Mouse (Mus musculus): ENCODE measurements around the gene Slc6a3. TPM values are rescaled to one million over a fixed set of nuclear protein-coding genes. Genes with fewer than 3 reads are reported as not detected.

The Slc6a3 gene
- polyA plus RNA-seq, 1 experiment from 2014 or later = 0.56 TPM

- no peak for ATAC-seq
- Histone ChIP-seq H3K27me3 (replicated peaks; ENCODE audit: control insufficient read depth, insufficient read depth, low read length) (no peaks in the 10 kb centered on the region), H3K9me3 (ENCODE audit: control insufficient read depth, low read length) (no peaks in the 10 kb centered on the region), H3K4me1 (ENCODE audit: control insufficient read depth, insufficient read depth, low read depth, low read length) (no peaks in the 10 kb centered on the region), H3K36me3 (ENCODE audit: control insufficient read depth, insufficient read depth, low read length) (peaks cover 31% of the 10 kb centered on the region), H3K9ac (ENCODE audit: low read depth, low read length) (no peak overlapping the region), H3K4me3 (ENCODE audit: low read length) (no peak overlapping the region), H3K4me2 (ENCODE audit: low read length) (no peak overlapping the region), H3K27ac (ENCODE audit: low read depth, low read length) (no peak overlapping the region)
- WGBS = 70% methylated on average over 2 of the region's 2 CpGs
Observed at GRCm38 (mm10) chr13:73502719-73503118, 33.8 kb upstream of the Slc6a3 start.

- no peak overlapping the region for H3K9ac ChIP-seq (ENCODE audit: low read depth, low read length)
- H3K4me3 ChIP-seq (ENCODE audit: low read length) = no peak overlapping the region
- 60% methylated on average over 7 of the region's 7 CpGs for WGBS
- ATAC-seq = peak; percentile 56
- no peaks in the 10 kb centered on the region for H3K9me3 ChIP-seq (ENCODE audit: control insufficient read depth, low read length)
- H3K27ac ChIP-seq (ENCODE audit: low read depth, low read length) = no peak overlapping the region
- H3K4me1 ChIP-seq (ENCODE audit: control insufficient read depth, insufficient read depth, low read depth, low read length) = no peaks in the 10 kb centered on the region; the same call in 1 of the 2 replicates
- H3K4me2 ChIP-seq (ENCODE audit: low read length) = no peak overlapping the region
- peaks cover 14% of the 10 kb centered on the region for H3K36me3 ChIP-seq (ENCODE audit: control insufficient read depth, insufficient read depth, low read length)
- no peaks in the 10 kb centered on the region for H3K27me3 ChIP-seq (replicated peaks; ENCODE audit: control insufficient read depth, insufficient read depth, low read length)
Observed at GRCm38 (mm10) chr13:73505686-73506467, 30.7 kb upstream of the Slc6a3 start.

GRCm38 (mm10) chr13:73508817-73509550 lies 27.6 kb upstream of the Slc6a3 start:
- ATAC-seq = no peak
- no peaks in the 10 kb centered on the region for H3K27me3 ChIP-seq (replicated peaks; ENCODE audit: control insufficient read depth, insufficient read depth, low read length)
- no peak overlapping the region for H3K4me2 ChIP-seq (ENCODE audit: low read length)
- H3K9ac ChIP-seq (ENCODE audit: low read depth, low read length) = no peak overlapping the region
- H3K27ac ChIP-seq (ENCODE audit: low read depth, low read length) = no peak overlapping the region
- H3K9me3 ChIP-seq (ENCODE audit: control insufficient read depth, low read length) = no peaks in the 10 kb centered on the region
- 89% methylated on average over 8 of the region's 8 CpGs for WGBS
- no peak overlapping the region for H3K4me3 ChIP-seq (ENCODE audit: low read length)
- peaks cover 15% of the 10 kb centered on the region for H3K36me3 ChIP-seq (ENCODE audit: control insufficient read depth, insufficient read depth, low read length)
- no peaks in the 10 kb centered on the region; the same call in 1 of the 2 replicates for H3K4me1 ChIP-seq (ENCODE audit: control insufficient read depth, insufficient read depth, low read depth, low read length)

GRCm38 (mm10) chr13:73509869-73510268 lies 26.7 kb upstream of the Slc6a3 start:
- WGBS = 68% methylated on average over 6 of the region's 6 CpGs
- H3K27me3 ChIP-seq (replicated peaks; ENCODE audit: control insufficient read depth, insufficient read depth, low read length) = no peaks in the 10 kb centered on the region
- no peak for ATAC-seq
- no peak overlapping the region for H3K4me2 ChIP-seq (ENCODE audit: low read length)
- peaks cover 24% of the 10 kb centered on the region for H3K36me3 ChIP-seq (ENCODE audit: control insufficient read depth, insufficient read depth, low read length)
- H3K9ac ChIP-seq (ENCODE audit: low read depth, low read length) = no peak overlapping the region
- H3K9me3 ChIP-seq (ENCODE audit: control insufficient read depth, low read length) = no peaks in the 10 kb centered on the region
- no peak overlapping the region for H3K27ac ChIP-seq (ENCODE audit: low read depth, low read length)
- no peak overlapping the region for H3K4me3 ChIP-seq (ENCODE audit: low read length)
- H3K4me1 ChIP-seq (ENCODE audit: control insufficient read depth, insufficient read depth, low read depth, low read length) = no peaks in the 10 kb centered on the region; the same call in 1 of the 2 replicates

- peaks cover 24% of the 10 kb centered on the region for H3K36me3 ChIP-seq (ENCODE audit: control insufficient read depth, insufficient read depth, low read length)
- no peaks in the 10 kb centered on the region for H3K9me3 ChIP-seq (ENCODE audit: control insufficient read depth, low read length)
- no peaks in the 10 kb centered on the region; the same call in 1 of the 2 replicates for H3K4me1 ChIP-seq (ENCODE audit: control insufficient read depth, insufficient read depth, low read depth, low read length)
- H3K27me3 ChIP-seq (replicated peaks; ENCODE audit: control insufficient read depth, insufficient read depth, low read length) = no peaks in the 10 kb centered on the region
- no peak overlapping the region for H3K9ac ChIP-seq (ENCODE audit: low read depth, low read length)
- peak; percentile 62 for ATAC-seq
- H3K4me2 ChIP-seq (ENCODE audit: low read length) = no peak overlapping the region
- WGBS = 55% methylated on average over 13 of the region's 13 CpGs
- no peak overlapping the region for H3K27ac ChIP-seq (ENCODE audit: low read depth, low read length)
- H3K4me3 ChIP-seq (ENCODE audit: low read length) = no peak overlapping the region
Observed at GRCm38 (mm10) chr13:73512776-73513673, 23.5 kb upstream of the Slc6a3 start.

GRCm38 (mm10) chr13:73516886-73517285 lies 19.7 kb upstream of the Slc6a3 start:
- ATAC-seq = no peak
- no peaks in the 10 kb centered on the region for H3K9me3 ChIP-seq (ENCODE audit: control insufficient read depth, low read length)
- H3K4me1 ChIP-seq (ENCODE audit: control insufficient read depth, insufficient read depth, low read depth, low read length) = no peaks in the 10 kb centered on the region

GRCm38 (mm10) chr13:73533716-73534115 lies 2.8 kb upstream of the Slc6a3 start:
- ATAC-seq = no peak
- H3K4me3 ChIP-seq (ENCODE audit: low read length) = no peak overlapping the region
- no peak overlapping the region for H3K27ac ChIP-seq (ENCODE audit: low read depth, low read length)
- H3K36me3 ChIP-seq (ENCODE audit: control insufficient read depth, insufficient read depth, low read length) = no peaks in the 10 kb centered on the region
- H3K4me1 ChIP-seq (ENCODE audit: control insufficient read depth, insufficient read depth, low read depth, low read length) = peaks cover 11% of the 10 kb centered on the region
- H3K27me3 ChIP-seq (replicated peaks; ENCODE audit: control insufficient read depth, insufficient read depth, low read length) = peaks cover 41% of the 10 kb centered on the region
- no peak overlapping the region for H3K9ac ChIP-seq (ENCODE audit: low read depth, low read length)
- no peak overlapping the region for H3K4me2 ChIP-seq (ENCODE audit: low read length)
- H3K9me3 ChIP-seq (ENCODE audit: control insufficient read depth, low read length) = no peaks in the 10 kb centered on the region
- WGBS = 94% methylated on average over 3 of the region's 3 CpGs

More at GRCm38 (mm10) chr13:73516886-73517285, 19.7 kb upstream of the Slc6a3 start:
- no peak overlapping the region for H3K4me2 ChIP-seq (ENCODE audit: low read length)
- H3K27ac ChIP-seq (ENCODE audit: low read depth, low read length) = no peak overlapping the region
- H3K36me3 ChIP-seq (ENCODE audit: control insufficient read depth, insufficient read depth, low read length) = peaks cover 19% of the 10 kb centered on the region
- H3K9ac ChIP-seq (ENCODE audit: low read depth, low read length) = no peak overlapping the region
- H3K4me3 ChIP-seq (ENCODE audit: low read length) = no peak overlapping the region
- H3K27me3 ChIP-seq (replicated peaks; ENCODE audit: control insufficient read depth, insufficient read depth, low read length) = no peaks in the 10 kb centered on the region
- 75% methylated on average over 4 of the region's 4 CpGs for WGBS

- peaks cover 41% of the 10 kb centered on the region for H3K27me3 ChIP-seq (replicated peaks; ENCODE audit: control insufficient read depth, insufficient read depth, low read length)
Observed at GRCm38 (mm10) chr13:73535287-73535686, 1.3 kb upstream of the Slc6a3 start.

More at GRCm38 (mm10) chr13:73535287-73535686, 1.3 kb upstream of the Slc6a3 start:
- WGBS = 59% methylated on average over 3 of the region's 3 CpGs
- Histone ChIP-seq H3K27ac (ENCODE audit: low read depth, low read length) (no peak overlapping the region), H3K9me3 (ENCODE audit: control insufficient read depth, low read length) (no peaks in the 10 kb centered on the region), H3K9ac (ENCODE audit: low read depth, low read length) (no peak overlapping the region), H3K4me2 (ENCODE audit: low read length) (no peak overlapping the region), H3K4me1 (ENCODE audit: control insufficient read depth, insufficient read depth, low read depth, low read length) (peaks cover 11% of the 10 kb centered on the region), H3K36me3 (ENCODE audit: control insufficient read depth, insufficient read depth, low read length) (no peaks in the 10 kb centered on the region), H3K4me3 (ENCODE audit: low read length) (no peak overlapping the region)
- no peak for ATAC-seq
